Mouse (Mus musculus): Measurements from ENCODE around the gene Mymx. TPM values are rescaled to one million over a fixed set of nuclear protein-coding genes. Genes with fewer than 3 reads are reported as not detected.

The Mymx gene
- polyA plus RNA-seq, 1 experiment from 2014 or later: 4.8 TPM

- Histone ChIP-seq H3K4me3 (ENCODE audit: low read depth, low read length) (peak overlapping the region; percentile 50), H3K4me2 (ENCODE audit: low read depth, severe bottlenecking) (peak overlapping the region; percentile 96), H3K36me3 (ENCODE audit: control insufficient read depth, insufficient read depth, low read length) (peaks cover 2% of the 10 kb centered on the region; the same call in 1 of the 2 replicates), H3K27me3 (ENCODE audit: control insufficient read depth, insufficient read depth, low read length) (peaks cover 28% of the 10 kb centered on the region), H3K4me1 (ENCODE audit: control insufficient read depth, insufficient read depth, low read length) (peaks cover 37% of the 10 kb centered on the region), H3K27ac (replicated peaks; ENCODE audit: low read depth, low read length) (0 out of 2 replicates have a peak overlapping the region, but pooled peaks have one; percentile 14), H3K9me3 (ENCODE audit: control insufficient read depth, low read length) (no peaks in the 10 kb centered on the region; the same call in 1 of the 2 replicates), H3K9ac (ENCODE audit: low read length) (peak overlapping the region; percentile 70)
- ATAC-seq (ENCODE audit: insufficient number of reproducible peaks, low FRiP score, low TSS enrichment, low read depth) (no peak; the same call in 1 of the 2 replicates), DNase-seq (ENCODE audit: low spot score) (no peak)
- 5% methylated on average over 23 of the region's 23 CpGs for WGBS
These were observed 6.0 kb downstream of the Mymx start for GRCm38 (mm10) chr17:45595736-45596390.

- no peak overlapping the region for H3K27ac ChIP-seq (replicated peaks; ENCODE audit: low read depth, low read length)
- H3K27me3 ChIP-seq (ENCODE audit: control insufficient read depth, insufficient read depth, low read length): peaks cover 25% of the 10 kb centered on the region
- H3K9me3 ChIP-seq (ENCODE audit: control insufficient read depth, low read length): no peaks in the 10 kb centered on the region; the same call in 1 of the 2 replicates
- peak; percentile 82 for DNase-seq (ENCODE audit: low spot score)
- peak; percentile 81 for ATAC-seq (ENCODE audit: insufficient number of reproducible peaks, low FRiP score, low TSS enrichment, low read depth)
- H3K36me3 ChIP-seq (ENCODE audit: control insufficient read depth, insufficient read depth, low read length): peaks cover 2% of the 10 kb centered on the region; the same call in 1 of the 2 replicates
- H3K9ac ChIP-seq (ENCODE audit: low read length): peak overlapping the region; percentile 70
- peak overlapping the region; percentile 50 for H3K4me3 ChIP-seq (ENCODE audit: low read depth, low read length)
- WGBS: under 1% methylated on average over 58 of the region's 58 CpGs
- H3K4me1 ChIP-seq (ENCODE audit: control insufficient read depth, insufficient read depth, low read length): peaks cover 34% of the 10 kb centered on the region
- H3K4me2 ChIP-seq (ENCODE audit: low read depth, severe bottlenecking): peak overlapping the region; percentile 96
These were observed 6.8 kb downstream of the Mymx start for GRCm38 (mm10) chr17:45594881-45595735.

- Histone ChIP-seq H3K4me3 (ENCODE audit: low read depth, low read length) (peak overlapping the region; percentile 50; the same call in 1 of the 2 replicates), H3K9me3 (ENCODE audit: control insufficient read depth, low read length) (no peaks in the 10 kb centered on the region; the same call in 1 of the 2 replicates), H3K27ac (replicated peaks; ENCODE audit: low read depth, low read length) (no peak overlapping the region), H3K4me2 (ENCODE audit: low read depth, severe bottlenecking) (peak overlapping the region; percentile 31), H3K27me3 (ENCODE audit: control insufficient read depth, insufficient read depth, low read length) (peaks cover 25% of the 10 kb centered on the region), H3K36me3 (ENCODE audit: control insufficient read depth, insufficient read depth, low read length) (peaks cover 2% of the 10 kb centered on the region; the same call in 1 of the 2 replicates), H3K9ac (ENCODE audit: low read length) (no peak overlapping the region), H3K4me1 (ENCODE audit: control insufficient read depth, insufficient read depth, low read length) (peaks cover 28% of the 10 kb centered on the region)
- ATAC-seq (ENCODE audit: insufficient number of reproducible peaks, low FRiP score, low TSS enrichment, low read depth): no peak
- 45% methylated on average over 8 of the region's 8 CpGs for WGBS
- DNase-seq (ENCODE audit: low spot score): no peak
These were observed 7.7 kb downstream of the Mymx start for GRCm38 (mm10) chr17:45594195-45594594.

- DNase-seq (ENCODE audit: low spot score) (no peak), ATAC-seq (ENCODE audit: insufficient number of reproducible peaks, low FRiP score, low TSS enrichment, low read depth) (no peak)
- Histone ChIP-seq H3K4me2 (ENCODE audit: low read depth, severe bottlenecking) (peak overlapping the region; percentile 24; the same call in 1 of the 2 replicates), H3K4me1 (ENCODE audit: control insufficient read depth, insufficient read depth, low read length) (peaks cover 28% of the 10 kb centered on the region), H3K9ac (ENCODE audit: low read length) (peak overlapping the region; percentile 1; the same call in 1 of the 2 replicates), H3K4me3 (ENCODE audit: low read depth, low read length) (no peak overlapping the region), H3K27ac (replicated peaks; ENCODE audit: low read depth, low read length) (no peak overlapping the region), H3K9me3 (ENCODE audit: control insufficient read depth, low read length) (no peaks in the 10 kb centered on the region; the same call in 1 of the 2 replicates), H3K27me3 (ENCODE audit: control insufficient read depth, insufficient read depth, low read length) (peaks cover 25% of the 10 kb centered on the region), H3K36me3 (ENCODE audit: control insufficient read depth, insufficient read depth, low read length) (peaks cover 5% of the 10 kb centered on the region)
- WGBS: 27% methylated on average over 8 of the region's 8 CpGs
These were observed 8.4 kb downstream of the Mymx start for GRCm38 (mm10) chr17:45593479-45593878.

- Histone ChIP-seq H3K4me3 (ENCODE audit: low read depth, low read length) (no peak overlapping the region), H3K27me3 (ENCODE audit: control insufficient read depth, insufficient read depth, low read length) (peaks cover 25% of the 10 kb centered on the region), H3K4me2 (ENCODE audit: low read depth, severe bottlenecking) (no peak overlapping the region), H3K9ac (ENCODE audit: low read length) (peak overlapping the region; percentile 28; the same call in 1 of the 2 replicates), H3K4me1 (ENCODE audit: control insufficient read depth, insufficient read depth, low read length) (peaks cover 28% of the 10 kb centered on the region), H3K36me3 (ENCODE audit: control insufficient read depth, insufficient read depth, low read length) (peaks cover 5% of the 10 kb centered on the region), H3K27ac (replicated peaks; ENCODE audit: low read depth, low read length) (no peak overlapping the region), H3K9me3 (ENCODE audit: control insufficient read depth, low read length) (no peaks in the 10 kb centered on the region; the same call in 1 of the 2 replicates)
- DNase-seq (ENCODE audit: low spot score): no peak
- 53% methylated on average over 8 of the region's 8 CpGs for WGBS
- no peak for ATAC-seq (ENCODE audit: insufficient number of reproducible peaks, low FRiP score, low TSS enrichment, low read depth)
These were observed 9.1 kb downstream of the Mymx start for GRCm38 (mm10) chr17:45592606-45593431.

- WGBS: 54% methylated on average over 16 of the region's 16 CpGs
- peaks cover 25% of the 10 kb centered on the region for H3K27me3 ChIP-seq (ENCODE audit: control insufficient read depth, insufficient read depth, low read length)
These were observed 9.9 kb downstream of the Mymx start for GRCm38 (mm10) chr17:45591701-45592605.

GRCm38 (mm10) chr17:45590410-45590809 lies 11.5 kb downstream of the Mymx start:
- Histone ChIP-seq H3K9ac (ENCODE audit: low read length) (no peak overlapping the region), H3K4me2 (ENCODE audit: low read depth, severe bottlenecking) (no peak overlapping the region), H3K27ac (replicated peaks; ENCODE audit: low read depth, low read length) (no peak overlapping the region), H3K4me1 (ENCODE audit: control insufficient read depth, insufficient read depth, low read length) (peaks cover 22% of the 10 kb centered on the region; the same call in 1 of the 2 replicates), H3K4me3 (ENCODE audit: low read depth, low read length) (no peak overlapping the region), H3K36me3 (ENCODE audit: control insufficient read depth, insufficient read depth, low read length) (peaks cover 8% of the 10 kb centered on the region), H3K27me3 (ENCODE audit: control insufficient read depth, insufficient read depth, low read length) (peaks cover 21% of the 10 kb centered on the region), H3K9me3 (ENCODE audit: control insufficient read depth, low read length) (no peaks in the 10 kb centered on the region; the same call in 1 of the 2 replicates)
- no peak for ATAC-seq (ENCODE audit: insufficient number of reproducible peaks, low FRiP score, low TSS enrichment, low read depth)
- no peak for DNase-seq (ENCODE audit: low spot score)
- WGBS: 60% methylated on average over 6 of the region's 6 CpGs

More at GRCm38 (mm10) chr17:45591701-45592605, 9.9 kb downstream of the Mymx start:
- Histone ChIP-seq H3K4me1 (ENCODE audit: control insufficient read depth, insufficient read depth, low read length) (peaks cover 26% of the 10 kb centered on the region), H3K9me3 (ENCODE audit: control insufficient read depth, low read length) (no peaks in the 10 kb centered on the region; the same call in 1 of the 2 replicates), H3K27ac (replicated peaks; ENCODE audit: low read depth, low read length) (no peak overlapping the region), H3K9ac (ENCODE audit: low read length) (peak overlapping the region; percentile 28; the same call in 1 of the 2 replicates), H3K4me3 (ENCODE audit: low read depth, low read length) (no peak overlapping the region), H3K4me2 (ENCODE audit: low read depth, severe bottlenecking) (no peak overlapping the region), H3K36me3 (ENCODE audit: control insufficient read depth, insufficient read depth, low read length) (peaks cover 8% of the 10 kb centered on the region)
- DNase-seq (ENCODE audit: low spot score) (no peak), ATAC-seq (ENCODE audit: insufficient number of reproducible peaks, low FRiP score, low TSS enrichment, low read depth) (no peak)

All from limb, embryonic 11.5 days (tissue).